Mouse (Mus musculus) stomach, embryonic 15.5 days (tissue): Measurements from ENCODE around the gene H2al2c. TPM values are rescaled to one million over a fixed set of nuclear protein-coding genes. Genes with fewer than 3 reads are reported as not detected.
"Not testable (repeated sequence)": the region's sequence is repeated elsewhere in the genome, so short reads cannot be mapped to it uniquely, and the experiment has no call there.

ENCODE experiments used
- ATAC-seq: fragments of 200-750 bp; cut with Nextera tagmentation; 2 replicates; pipeline ENCODE4 v1.8.0; 2017; ENCODE audit warnings: low read depth, moderate number of reproducible peaks, moderate TSS enrichment; ENCODE audit not compliant: insufficient read depth, low FRiP score
- H3K27ac ChIP-seq: fragments of 300-500 bp; sonication (generic); 2 replicates; pipeline ENCODE4 v1.5.1; 2015; ENCODE audit warnings: mild to moderate bottlenecking, inconsistent platforms
- H3K27me3 ChIP-seq: fragments of 300-500 bp; sonication (generic); replicated peaks from 2 replicates; pipeline ENCODE4 v1.6.1; 2015; ENCODE audit warnings: inconsistent platforms
- H3K36me3 ChIP-seq: fragments of 300-500 bp; sonication (generic); 2 replicates; pipeline ENCODE4 v1.6.1; 2015; ENCODE audit warnings: inconsistent platforms
- H3K4me1 ChIP-seq: fragments of 300-500 bp; sonication (generic); 2 replicates; pipeline ENCODE4 v1.6.1; 2015; ENCODE audit warnings: inconsistent platforms
- H3K4me2 ChIP-seq: fragments of 300-500 bp; sonication (generic); 2 replicates; pipeline ENCODE4 v1.6.1; 2015; ENCODE audit warnings: mild to moderate bottlenecking, inconsistent platforms
- H3K4me3 ChIP-seq: fragments of 300-500 bp; sonication (generic); replicated peaks from 2 replicates; pipeline ENCODE4 v1.5.1; 2015; ENCODE audit warnings: inconsistent platforms
- H3K9ac ChIP-seq: fragments of 300-500 bp; sonication (generic); 2 replicates; pipeline ENCODE4 v1.6.1; 2015; ENCODE audit warnings: inconsistent platforms
- H3K9me3 ChIP-seq: fragments of 300-500 bp; sonication (generic); 2 replicates; pipeline ENCODE4 v1.6.1; 2016; ENCODE audit warnings: inconsistent platforms
- WGBS: fragments of 180-500 bp; shearing (Covaris S2); methylation state at CpG from one replicate; pipeline ENCODE4 v1.1.7; 2015; 5-methylcytosine and 5-hydroxymethylcytosine counted together
- polyA plus RNA-seq: library from polyadenylated mRNA; unstranded; fragments of >200 nt; fragmentation: Nextera tagmentation; extraction: Ambion mirVana; gene quantifications from 2 replicates; pipeline ENCODE4 v1.2.1, GENCODE M21; 2015

H2al2c gene
- not detected in 2 replicates for polyA plus RNA-seq

DNA sequence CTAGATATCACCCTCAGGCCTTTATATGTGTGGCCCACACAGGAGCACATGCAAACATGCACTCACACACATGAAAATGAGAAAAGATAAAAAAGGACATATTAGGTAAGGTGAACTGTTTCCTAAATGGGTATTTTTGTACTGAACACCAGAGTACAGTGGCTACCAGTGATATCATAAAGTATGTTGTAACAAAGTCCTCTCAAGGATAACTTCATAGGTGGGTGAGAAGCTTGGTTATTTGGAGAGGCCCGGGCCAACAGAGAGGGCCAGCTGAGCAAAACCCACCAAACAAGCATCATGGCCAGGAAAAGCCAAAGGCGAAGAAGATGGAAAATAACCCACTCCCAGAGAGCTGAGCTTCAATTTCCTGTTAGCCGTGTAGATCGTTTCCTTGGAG lies at the start of gene H2al2c:
H2al2c (plus strand) TSS at position 301 of the 400 bp plus-strand sequence.
- not testable (repeated sequence) for H3K4me1 ChIP-seq, H3K4me2 ChIP-seq, ATAC-seq, H3K9ac ChIP-seq, H3K36me3 ChIP-seq, H3K27me3 ChIP-seq, H3K9me3 ChIP-seq, H3K27ac ChIP-seq, H3K4me3 ChIP-seq
- WGBS = no CpG with 5 or more reads among the region's 4 CpGs

Other genes with a start within 250 kb of the H2al2c start
- not detected in 2 replicates for gene Sry, start 64.6 kb downstream of the H2al2c start, polyA plus RNA-seq
- gene H2al2b, start 121.6 kb downstream of the H2al2c start, polyA plus RNA-seq = not detected in 2 replicates
- 0.09 TPM in 1 of 2 replicates, not detected in the other for gene Gm4064, start 197.1 kb downstream of the H2al2c start, polyA plus RNA-seq
- gene Rbmy, start 231.6 kb downstream of the H2al2c start, polyA plus RNA-seq = not detected in 2 replicates
- gene Gm10256, start 231.6 kb downstream of the H2al2c start, polyA plus RNA-seq = 0.14 TPM in 1 of 2 replicates, not detected in the other